Mouse (Mus musculus): ENCODE results near the gene Rdh8.
A peak's percentile ranks its signal among the peaks of the same experiment; 100 is the strongest.

DNA sequence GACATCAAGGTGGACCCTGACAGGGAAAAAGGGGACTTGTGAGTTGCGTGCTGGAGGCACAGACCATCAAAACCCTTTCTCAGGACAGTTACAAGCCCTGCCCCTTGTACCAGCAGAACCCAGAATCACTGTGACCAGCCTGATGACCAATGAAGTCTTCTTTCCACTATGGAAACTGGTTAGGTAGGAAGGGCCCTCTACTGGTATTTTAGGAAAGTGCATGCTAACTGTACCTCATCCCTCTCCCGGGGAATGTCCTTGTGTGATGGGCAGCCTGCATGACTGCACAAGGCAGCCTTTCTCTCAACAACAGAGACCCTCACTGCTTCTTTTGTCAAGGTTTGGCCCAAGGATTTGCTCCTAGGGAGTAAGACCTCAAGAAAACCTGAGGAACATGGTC is 24.4 kb downstream of the Rdh8 start:
- TF ChIP-seq CTCF (IDR thresholded peaks at IDR 0.05; ENCODE audit: insufficient read depth, low read depth, low read length): 0 out of 2 replicates have a peak, but pooled peaks have one; percentile 3
- TF ChIP-seq POLR2A (IDR thresholded peaks at IDR 0.05; ENCODE audit: insufficient read depth, low read depth, low read length): no peak
